Mouse (Mus musculus) subcutaneous adipose tissue, adult 2 months (tissue): Measurements from ENCODE around the gene Cyb5r3. TPM values are rescaled to one million over a fixed set of nuclear protein-coding genes. Genes with fewer than 3 reads are reported as not detected.

Source experiments
- polyA plus RNA-seq: library from polyadenylated mRNA; depleted of rRNA; stranded (reverse); fragments of >200 nt; gene quantifications from 2 replicates; pipeline ENCODE4 v1.2.3, GENCODE M21; 2012; ENCODE audit warnings: low replicate concordance; rRNA removed

Gene Cyb5r3
- polyA plus RNA-seq, result 299 and 374 TPM in 2 replicates

GRCm38 (mm10) chr15:83172492-83173429 is at the start of gene Cyb5r3:
Cyb5r3 (minus strand) TSS chr15:83172592.

GRCm38 (mm10) chr15:83149196-83150072 is 23.0 kb downstream of the Cyb5r3 start, which contains the start of gene Poldip3:
Poldip3 (minus strand) TSS chr15:83149384.

GRCm38 (mm10) chr15:83122566-83123145 is 49.7 kb downstream of the Cyb5r3 start, which contains the start of gene Rrp7a:
Rrp7a (minus strand) TSS chr15:83122801.

Other genes with a start within 250 kb of the Cyb5r3 start
- gene Tcf20, start 184.7 kb downstream of the Cyb5r3 start, polyA plus RNA-seq, result 17.1 and 20.2 TPM in 2 replicates
- 10.2 and 14.0 TPM in 2 replicates for gene Nfam1, start 139.3 kb downstream of the Cyb5r3 start, polyA plus RNA-seq
- 79.8 and 124 TPM in 2 replicates for gene Serhl, start 83.1 kb downstream of the Cyb5r3 start, polyA plus RNA-seq
- 86.9 and 155 TPM in 2 replicates for gene Rrp7a, start 49.8 kb downstream of the Cyb5r3 start, polyA plus RNA-seq
- 54.5 and 96.4 TPM in 2 replicates for gene Poldip3, start 23.2 kb downstream of the Cyb5r3 start, polyA plus RNA-seq
- 33.5 and 133 TPM in 2 replicates for gene A4galt, start 79.2 kb upstream of the Cyb5r3 start, polyA plus RNA-seq
- gene Arfgap3, start 177.7 kb upstream of the Cyb5r3 start, polyA plus RNA-seq, result 48.1 and 56.8 TPM in 2 replicates